Mouse (Mus musculus) hindbrain, embryonic 14.5 days (tissue): ENCODE measurements at regions not wholly inside any gene's neighbourhood (a gene's known extent, or its start where the extent isn't known, plus 50 kb on each side); places are given as distances from the start of the nearest gene placed in this dataset.

Source experiments
- ATAC-seq: fragments of 200-750 bp; cut with Nextera tagmentation; 2 replicates; pipeline ENCODE4 v1.8.0; 2017; ENCODE audit warnings: moderate number of reproducible peaks, mild to moderate bottlenecking, moderate TSS enrichment, moderate library complexity; ENCODE audit not compliant: low FRiP score
- DNase-seq: peaks from one replicate; pipeline ENCODE4 v3.0.0-alpha.2; 2015; ENCODE audit warnings: low spot score
- H3K27ac ChIP-seq: fragments of 300-500 bp; sonication (generic); 2 replicates; pipeline ENCODE4 v1.5.1; 2014; ENCODE audit warnings: mild to moderate bottlenecking, moderate library complexity
- H3K27me3 ChIP-seq: fragments of 300-500 bp; sonication (generic); 2 replicates; pipeline ENCODE4 v1.6.1; 2014; ENCODE audit warnings: mild to moderate bottlenecking, low read length, mixed read lengths; ENCODE audit not compliant: control insufficient read depth, insufficient read depth
- H3K36me3 ChIP-seq: fragments of 300-500 bp; sonication (generic); replicated peaks from 2 replicates; pipeline ENCODE4 v1.6.1; 2014; ENCODE audit not compliant: control insufficient read depth, insufficient read depth
- H3K4me1 ChIP-seq: fragments of 300-500 bp; sonication (generic); replicated peaks from 2 replicates; pipeline ENCODE4 v1.6.1; 2014; ENCODE audit warnings: antibody characterized with exemption, low read length, mixed read lengths; ENCODE audit not compliant: control insufficient read depth, insufficient read depth
- H3K4me2 ChIP-seq: fragments of 300-500 bp; sonication (generic); replicated peaks from 2 replicates; pipeline ENCODE4 v1.6.1; 2014; ENCODE audit warnings: mild to moderate bottlenecking, moderate library complexity
- H3K4me3 ChIP-seq: fragments of 300-500 bp; sonication (generic); replicated peaks from 2 replicates; pipeline ENCODE4 v1.5.1; 2014; ENCODE audit warnings: mild to moderate bottlenecking, low read length
- H3K9ac ChIP-seq: fragments of 300-500 bp; sonication (generic); 2 replicates; pipeline ENCODE4 v1.6.1; 2014
- H3K9me3 ChIP-seq: fragments of 300-500 bp; sonication (generic); 2 replicates; pipeline ENCODE4 v1.6.1; 2016; ENCODE audit warnings: low read length; ENCODE audit not compliant: control insufficient read depth
- WGBS: fragments of 180-500 bp; shearing (Covaris S2); extraction: QIAGEN DNeasy Blood & Tissue Kit; methylation state at CpG from one replicate; pipeline ENCODE4 v1.1.7; 2014; 5-methylcytosine and 5-hydroxymethylcytosine counted together

DNA sequence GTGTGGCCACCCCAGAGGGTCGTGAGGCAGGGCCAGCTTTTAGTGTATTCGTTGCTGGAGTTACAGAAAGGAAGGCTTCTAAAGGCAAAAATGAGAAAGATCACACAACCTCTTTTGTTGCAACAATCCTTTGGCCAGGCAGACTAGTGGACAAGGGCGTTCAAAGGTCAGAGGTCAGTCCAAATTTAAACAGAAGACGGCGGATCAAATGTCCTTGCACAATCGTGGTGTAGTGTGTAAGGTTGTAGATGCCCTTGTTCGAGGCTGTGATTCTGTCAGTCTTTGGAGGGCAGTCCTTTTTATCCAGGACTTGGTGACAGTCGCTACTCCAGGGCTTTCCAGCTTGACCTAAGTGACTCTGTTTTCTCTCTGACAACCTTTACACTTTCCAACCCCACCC, 76.6 kb upstream of the Cpsf6 start:
- ATAC-seq = no peak
- Histone ChIP-seq H3K4me1 (no peaks in the 10 kb centered on the region), H3K36me3 (no peaks in the 10 kb centered on the region), H3K9me3 (no peaks in the 10 kb centered on the region), H3K27ac (no peak overlapping the region), H3K27me3 (no peaks in the 10 kb centered on the region), H3K9ac (no peak overlapping the region), H3K4me2 (no peak overlapping the region), H3K4me3 (no peak overlapping the region)
- no peak for DNase-seq
- WGBS = 72% methylated on average over 8 of the region's 8 CpGs

- no peak overlapping the region for H3K27ac ChIP-seq
- H3K4me1 ChIP-seq = no peaks in the 10 kb centered on the region
- no peak overlapping the region for H3K4me3 ChIP-seq
- H3K27me3 ChIP-seq = no peaks in the 10 kb centered on the region
- WGBS = 78% methylated on average over 9 of the region's 9 CpGs
- no peak overlapping the region for H3K9ac ChIP-seq
- peak; percentile 61 for DNase-seq
- H3K9me3 ChIP-seq = no peaks in the 10 kb centered on the region
- no peak for ATAC-seq
- no peaks in the 10 kb centered on the region for H3K36me3 ChIP-seq
- H3K4me2 ChIP-seq = no peak overlapping the region
Observed at GRCm38 (mm10) chr10:117455595-117456302, 75.9 kb upstream of the Cpsf6 start.

- Histone ChIP-seq H3K27me3 (no peaks in the 10 kb centered on the region), H3K9me3 (no peaks in the 10 kb centered on the region), H3K36me3 (no peaks in the 10 kb centered on the region), H3K4me1 (no peaks in the 10 kb centered on the region), H3K9ac (no peak overlapping the region), H3K4me2 (no peak overlapping the region), H3K27ac (no peak overlapping the region), H3K4me3 (no peak overlapping the region)
- ATAC-seq (no peak), DNase-seq (no peak)
- 70% methylated on average over 12 of the region's 12 CpGs for WGBS
Observed at GRCm38 (mm10) chr10:117454711-117455591, 75.1 kb upstream of the Cpsf6 start.

DNA sequence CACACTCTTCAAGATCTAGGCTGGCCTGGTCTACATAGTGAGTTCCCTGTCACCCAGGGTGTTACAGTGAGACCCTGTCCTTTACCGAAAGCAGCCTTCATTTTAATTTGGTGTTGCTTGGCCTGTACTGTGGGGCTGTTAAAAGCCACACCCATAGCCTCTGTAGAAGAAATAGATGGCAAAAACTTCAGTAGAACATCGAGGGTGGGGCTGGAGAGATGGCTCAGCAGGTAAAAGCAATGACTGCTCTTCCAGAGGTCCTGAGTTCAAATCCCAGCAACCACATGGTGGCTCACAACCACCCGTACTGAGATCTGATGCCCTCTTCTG, 74.3 kb upstream of the Cpsf6 start:
- no peaks in the 10 kb centered on the region for H3K4me1 ChIP-seq
- H3K9ac ChIP-seq = no peak overlapping the region
- H3K4me2 ChIP-seq = no peak overlapping the region
- H3K36me3 ChIP-seq = no peaks in the 10 kb centered on the region
- H3K9me3 ChIP-seq = no peaks in the 10 kb centered on the region
- H3K27me3 ChIP-seq = no peaks in the 10 kb centered on the region
- ATAC-seq (no peak), DNase-seq (no peak)
- H3K27ac ChIP-seq = no peak overlapping the region
- 96% methylated on average over 3 of the region's 3 CpGs for WGBS
- no peak overlapping the region for H3K4me3 ChIP-seq

- no peak for DNase-seq
- H3K9ac ChIP-seq = no peak overlapping the region
- no peaks in the 10 kb centered on the region for H3K36me3 ChIP-seq
- no peak overlapping the region for H3K4me2 ChIP-seq
- no peak overlapping the region for H3K4me3 ChIP-seq
- H3K27ac ChIP-seq = no peak overlapping the region
- no peaks in the 10 kb centered on the region for H3K27me3 ChIP-seq
- WGBS = 92% methylated on average over 7 of the region's 7 CpGs
- H3K9me3 ChIP-seq = no peaks in the 10 kb centered on the region
- H3K4me1 ChIP-seq = no peaks in the 10 kb centered on the region
- ATAC-seq = no peak
Observed at GRCm38 (mm10) chr10:117453406-117454170, 73.8 kb upstream of the Cpsf6 start.

- H3K27ac ChIP-seq = no peak overlapping the region
- no peak for DNase-seq
- no peaks in the 10 kb centered on the region for H3K27me3 ChIP-seq
- ATAC-seq = no peak
- no peak overlapping the region for H3K9ac ChIP-seq
- H3K9me3 ChIP-seq = no peaks in the 10 kb centered on the region
- no peak overlapping the region for H3K4me2 ChIP-seq
- H3K36me3 ChIP-seq = no peaks in the 10 kb centered on the region
- no peaks in the 10 kb centered on the region for H3K4me1 ChIP-seq
- WGBS = 39% methylated on average over 7 of the region's 7 CpGs
- no peak overlapping the region for H3K4me3 ChIP-seq
Observed at GRCm38 (mm10) chr10:117452190-117452950, 72.6 kb upstream of the Cpsf6 start.

DNA sequence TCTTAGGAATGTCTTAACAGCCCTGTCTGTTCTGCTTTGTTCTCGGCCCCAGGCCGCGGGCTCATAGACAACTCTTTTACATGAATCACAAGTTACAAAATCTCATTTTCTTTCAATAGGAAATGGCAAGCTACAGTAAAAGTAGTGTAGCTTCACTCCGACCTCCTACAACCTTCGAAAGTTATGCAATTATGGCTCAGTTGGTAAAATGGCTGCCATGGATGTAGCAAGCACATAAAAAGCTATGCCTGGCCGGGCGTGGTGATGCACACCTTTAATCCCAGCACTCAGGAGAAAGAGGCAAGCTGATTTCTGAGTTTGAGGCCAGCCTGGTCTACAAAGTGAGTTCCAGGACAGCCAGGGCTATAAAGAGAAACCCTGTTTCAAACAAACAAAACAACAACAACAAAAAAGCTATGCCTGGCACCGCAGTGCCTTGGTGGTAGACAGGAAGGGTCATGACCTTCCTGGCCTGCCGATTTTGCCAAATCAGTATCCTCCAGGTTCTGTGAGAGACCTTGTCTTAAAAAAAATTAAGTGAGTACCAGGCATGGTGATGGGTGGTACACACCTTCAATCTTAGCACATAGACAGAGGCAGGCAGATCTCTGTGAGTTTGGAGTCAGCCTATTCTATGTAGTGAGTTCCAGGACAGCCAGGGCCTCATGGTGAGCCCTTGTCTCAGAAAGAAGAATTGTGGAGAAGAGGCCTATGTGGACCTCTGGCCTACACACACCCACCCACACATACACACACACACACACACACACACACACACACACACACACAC, 71.8 kb upstream of the Cpsf6 start:
- no peak overlapping the region for H3K9ac ChIP-seq
- ATAC-seq = no peak
- WGBS = 92% methylated on average over 9 of the region's 9 CpGs

DNA sequence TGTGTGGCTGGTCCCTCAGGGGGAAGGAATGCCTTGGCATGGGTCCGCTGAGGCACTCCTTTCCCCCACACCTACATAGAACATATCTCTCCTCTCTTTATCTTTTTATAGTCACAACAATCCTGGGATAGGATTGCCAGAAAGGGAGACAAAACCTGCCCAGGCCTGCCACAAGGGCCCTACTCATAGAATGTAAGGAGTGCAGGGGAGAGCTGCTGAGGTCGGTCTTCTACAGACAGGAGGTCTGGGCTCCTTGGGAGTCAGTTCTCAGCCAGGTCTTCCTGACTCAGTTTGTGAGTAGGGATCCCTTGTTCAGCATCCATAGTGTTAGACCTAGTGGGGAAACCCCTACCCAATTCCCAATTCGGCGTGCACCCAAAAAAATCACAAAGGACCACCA, 70.8 kb upstream of the Cpsf6 start:
- no peaks in the 10 kb centered on the region for H3K27me3 ChIP-seq
- no peak for ATAC-seq
- no peak overlapping the region for H3K9ac ChIP-seq
- 88% methylated on average over 4 of the region's 4 CpGs for WGBS
- no peak overlapping the region for H3K4me2 ChIP-seq
- no peaks in the 10 kb centered on the region for H3K36me3 ChIP-seq
- no peaks in the 10 kb centered on the region for H3K4me1 ChIP-seq
- no peaks in the 10 kb centered on the region for H3K9me3 ChIP-seq
- no peak overlapping the region for H3K27ac ChIP-seq
- no peak for DNase-seq
- H3K4me3 ChIP-seq = no peak overlapping the region

More for the DNA sequence above, 71.8 kb upstream of the Cpsf6 start:
- Histone ChIP-seq H3K27ac (no peak overlapping the region), H3K9me3 (no peaks in the 10 kb centered on the region), H3K4me3 (no peak overlapping the region), H3K4me2 (no peak overlapping the region), H3K27me3 (no peaks in the 10 kb centered on the region), H3K4me1 (no peaks in the 10 kb centered on the region), H3K36me3 (no peaks in the 10 kb centered on the region)
- no peak for DNase-seq
